Mouse (Mus musculus) MEL-GATA-1-ER (cell line): Measurements from ENCODE around the gene Eif4e3.

ENCODE experiments used
- DNase-seq: peaks from one replicate; pipeline ENCODE4 v3.0.0-alpha.2; 2012; ENCODE audit warnings: low read depth; ENCODE audit errors: extremely low read depth

Gene Eif4e3

GRCm38 (mm10) chr6:99666318-99667171, at the start of gene Eif4e3, which contains the start of gene Gm20696:
Gene Eif4e3 (minus strand): TSS chr6:99666771.
Gene Gm20696 (minus strand): TSS chr6:99666797.
- DNase-seq = no peak

DNA sequence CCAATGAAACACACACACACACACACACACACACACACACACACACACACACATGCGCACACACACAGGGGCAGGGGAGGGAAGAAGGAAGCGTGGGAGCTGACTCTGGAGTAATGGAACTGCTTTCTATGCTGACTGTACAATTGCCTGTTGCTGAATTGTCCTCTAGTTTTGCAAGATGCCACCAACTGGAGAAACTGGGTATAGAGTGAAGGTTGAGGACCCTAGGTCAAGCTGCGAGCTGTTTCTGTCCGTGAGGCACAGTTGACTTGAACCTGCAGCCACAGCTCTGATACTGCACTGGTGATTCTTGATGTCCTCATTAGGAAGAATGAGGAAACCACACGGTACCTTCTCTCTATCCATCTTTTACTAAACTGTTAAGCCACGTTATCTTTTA, 49.3 kb upstream of the Eif4e3 start:
- DNase-seq = no peak

- no peak for DNase-seq
Observed at GRCm38 (mm10) chr6:99715191-99715590, 48.6 kb upstream of the Eif4e3 start.

DNA sequence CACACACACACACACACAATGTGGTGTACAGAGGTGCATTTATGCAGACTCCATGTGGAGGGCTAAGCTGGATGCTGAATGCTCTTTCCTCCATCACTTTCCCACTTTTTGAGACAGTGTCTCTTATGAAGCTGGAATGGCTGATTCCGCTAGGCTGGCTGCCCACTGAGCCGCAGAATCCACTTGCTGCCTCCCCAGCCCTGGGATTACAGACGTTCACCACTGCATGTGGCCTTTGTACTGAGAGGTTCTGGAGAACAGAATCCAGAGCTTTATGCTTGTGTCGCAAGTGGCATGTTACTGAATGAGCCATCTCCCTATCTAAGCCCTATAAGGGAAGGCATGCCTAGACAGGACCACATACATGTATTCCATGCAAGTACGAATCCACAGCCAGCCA, 46.7 kb upstream of the Eif4e3 start:
- no peak for DNase-seq

DNA sequence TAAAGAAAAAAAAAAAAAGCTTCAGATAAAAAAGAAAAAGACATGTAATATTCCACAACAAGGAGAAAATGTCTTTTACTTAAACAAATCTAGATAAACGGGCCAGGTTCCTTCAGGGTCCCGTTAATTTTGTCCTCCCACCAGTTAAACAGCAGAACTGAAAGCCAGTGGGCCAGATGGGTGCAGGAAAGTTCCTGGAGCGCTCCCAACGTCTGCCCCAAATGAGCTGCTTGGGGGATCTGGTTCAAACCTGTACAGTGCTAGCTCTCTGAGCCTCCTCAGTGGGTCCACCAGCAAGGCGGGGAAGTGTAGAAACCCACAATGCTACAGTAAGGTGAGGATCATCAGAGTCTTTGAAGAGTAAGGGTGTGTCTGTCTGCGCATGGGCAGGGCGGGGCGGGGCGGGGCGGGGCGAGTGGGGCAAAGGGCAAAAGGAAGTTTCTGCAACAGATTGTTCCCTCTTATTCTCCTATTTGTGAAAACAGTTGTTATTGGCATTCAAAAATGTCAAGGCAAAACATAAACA, 45.1 kb upstream of the Eif4e3 start:
- DNase-seq = no peak

GRCm38 (mm10) chr6:99700484-99700883, 33.9 kb upstream of the Eif4e3 start:
- DNase-seq = no peak

DNA sequence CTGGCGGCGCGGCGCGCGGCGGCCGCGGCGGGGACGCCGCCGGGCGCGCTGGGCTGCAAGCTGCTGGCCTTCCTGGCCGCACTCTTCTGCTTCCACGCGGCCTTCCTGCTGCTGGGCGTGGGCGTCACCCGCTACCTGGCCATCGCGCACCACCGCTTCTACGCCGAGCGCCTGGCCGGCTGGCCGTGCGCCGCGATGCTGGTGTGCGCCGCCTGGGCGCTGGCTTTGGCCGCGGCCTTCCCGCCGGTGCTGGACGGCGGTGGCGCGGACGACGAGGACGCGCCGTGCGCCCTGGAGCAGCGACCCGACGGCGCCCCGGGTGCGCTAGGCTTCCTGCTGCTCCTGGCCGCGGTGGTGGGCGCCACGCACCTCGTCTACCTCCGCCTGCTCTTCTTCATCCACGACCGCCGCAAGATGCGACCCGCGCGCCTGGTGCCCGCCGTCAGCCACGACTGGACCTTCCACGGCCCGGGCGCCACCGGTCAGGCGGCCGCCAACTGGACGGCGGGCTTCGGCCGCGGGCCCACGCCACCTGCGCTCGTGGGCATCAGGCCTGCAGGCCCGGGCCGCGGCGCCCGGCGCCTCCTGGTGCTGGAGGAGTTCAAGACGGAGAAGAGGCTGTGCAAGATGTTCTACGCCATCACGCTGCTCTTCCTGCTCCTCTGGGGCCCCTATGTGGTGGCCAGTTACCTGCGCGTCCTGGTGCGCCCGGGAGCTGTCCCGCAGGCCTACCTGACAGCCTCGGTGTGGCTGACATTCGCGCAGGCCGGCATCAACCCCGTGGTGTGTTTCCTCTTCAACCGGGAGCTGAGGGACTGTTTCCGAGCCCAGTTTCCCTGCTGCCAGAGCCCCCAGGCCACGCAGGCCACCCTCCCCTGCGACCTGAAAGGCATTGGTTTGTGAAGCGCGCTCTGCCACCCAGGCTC, 26.6 kb upstream of the Eif4e3 start:
- no peak for DNase-seq

- no peak for DNase-seq
Observed at GRCm38 (mm10) chr6:99692206-99692915, 25.8 kb upstream of the Eif4e3 start, which contains the start of gene Gpr27. Gene Gpr27 (plus strand): TSS chr6:99692679.

DNA sequence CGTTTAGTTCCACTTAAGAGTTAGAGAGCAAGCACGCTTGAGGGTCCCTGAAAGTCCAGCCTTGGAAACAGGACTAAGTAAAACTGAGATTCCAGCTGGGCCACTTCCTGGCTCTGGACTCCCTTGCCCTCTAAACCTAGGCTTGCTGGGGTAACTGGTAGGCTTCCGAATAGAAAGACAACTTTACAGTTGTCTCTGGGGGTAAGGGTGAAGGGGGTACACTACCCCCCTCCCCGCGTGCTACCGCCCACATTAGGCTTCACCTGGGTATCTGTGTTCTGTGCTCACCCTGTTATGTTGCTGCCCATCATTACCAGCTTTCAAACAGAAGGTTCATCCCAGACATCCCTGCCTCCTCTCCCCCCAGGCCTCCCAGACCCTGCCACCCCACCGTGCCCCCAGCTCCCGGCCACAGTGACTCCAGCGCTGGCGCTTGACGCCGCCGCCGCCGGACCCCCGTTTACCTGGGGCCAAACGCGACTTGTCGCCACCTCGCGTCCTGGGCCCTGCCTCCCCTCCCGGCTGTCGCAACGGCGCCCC, 25.2 kb upstream of the Eif4e3 start:
- DNase-seq = no peak

DNA sequence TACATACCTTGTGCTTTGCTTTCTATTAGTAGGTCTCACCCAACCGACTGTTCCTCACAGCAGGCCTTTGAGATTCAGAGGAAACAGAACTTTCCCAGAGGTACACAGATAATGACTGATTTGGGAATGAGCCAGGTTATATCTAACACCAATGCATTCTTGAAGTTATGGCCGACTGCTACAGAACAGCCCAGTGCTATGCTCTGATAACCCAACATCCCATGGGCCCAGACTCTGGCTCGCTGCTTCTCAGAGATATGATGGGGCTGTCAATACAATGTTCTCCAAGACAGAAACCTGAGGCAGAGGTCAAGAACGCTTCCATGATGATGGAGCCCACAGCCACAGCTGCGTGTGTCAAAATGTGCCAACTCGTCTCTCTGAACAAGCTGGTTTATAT, 21.9 kb upstream of the Eif4e3 start:
- peak; percentile 43 for DNase-seq

DNA sequence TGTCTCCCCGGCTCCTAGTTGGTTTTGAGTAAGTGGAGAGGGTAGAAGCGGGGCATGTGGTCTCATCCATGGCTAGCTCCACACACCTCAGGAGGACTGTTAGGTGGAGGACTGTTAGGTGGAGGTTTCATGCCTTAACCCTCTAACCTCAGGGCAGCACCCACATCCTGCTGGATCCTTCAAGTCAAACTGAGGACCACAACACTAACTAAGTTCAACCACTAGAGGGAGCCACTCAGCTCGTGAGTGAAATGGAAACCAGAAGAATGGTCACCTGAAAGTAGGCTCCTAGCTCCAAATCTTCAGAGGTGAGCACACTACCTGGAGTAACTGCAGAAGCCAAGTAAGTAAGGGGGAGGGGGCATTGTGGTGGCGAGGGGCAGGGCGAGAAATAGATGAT, 18.3 kb upstream of the Eif4e3 start:
- DNase-seq = peak; percentile 41

DNA sequence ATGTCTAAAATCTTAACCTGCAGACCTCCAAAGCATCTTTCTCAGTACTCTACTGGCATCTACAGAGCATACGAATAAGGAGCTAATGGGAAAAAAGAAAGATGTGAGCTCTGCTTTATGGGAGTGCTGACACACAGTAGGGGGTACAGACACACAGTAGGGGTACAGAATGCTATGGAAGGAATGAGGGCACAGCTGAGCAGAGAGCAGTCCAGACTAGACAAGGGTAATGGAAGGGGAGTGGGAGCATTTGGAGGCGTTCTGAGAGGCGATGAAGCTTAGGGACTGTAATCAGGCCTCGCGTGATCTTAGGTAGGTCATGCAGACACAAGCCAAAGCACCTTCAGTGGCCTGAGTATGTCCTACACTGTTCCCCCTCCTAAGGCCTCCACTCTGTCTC, 17.4 kb upstream of the Eif4e3 start:
- no peak for DNase-seq

DNA sequence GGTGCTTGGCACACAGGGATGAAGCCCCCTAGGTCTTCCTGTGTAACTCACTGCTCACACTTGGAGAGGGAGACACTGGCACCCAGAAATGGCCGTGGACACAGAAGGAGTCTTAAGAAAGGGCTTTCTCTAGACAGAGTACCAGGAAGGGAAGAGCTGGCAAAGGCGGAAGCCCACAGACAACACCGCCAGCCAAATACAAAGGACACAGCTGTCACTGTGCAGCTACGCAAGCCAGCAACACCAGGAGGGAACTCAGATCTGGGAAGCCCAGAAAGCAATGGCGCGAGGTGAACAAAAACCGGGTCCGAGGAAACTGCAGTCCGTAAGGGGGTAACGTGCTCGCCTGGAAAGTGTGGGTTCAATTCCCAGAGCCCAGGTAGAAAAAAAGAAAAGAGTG, 11.5 kb upstream of the Eif4e3 start:
- DNase-seq = no peak

GRCm38 (mm10) chr6:99677325-99677724, 10.8 kb upstream of the Eif4e3 start:
- DNase-seq = no peak

DNA sequence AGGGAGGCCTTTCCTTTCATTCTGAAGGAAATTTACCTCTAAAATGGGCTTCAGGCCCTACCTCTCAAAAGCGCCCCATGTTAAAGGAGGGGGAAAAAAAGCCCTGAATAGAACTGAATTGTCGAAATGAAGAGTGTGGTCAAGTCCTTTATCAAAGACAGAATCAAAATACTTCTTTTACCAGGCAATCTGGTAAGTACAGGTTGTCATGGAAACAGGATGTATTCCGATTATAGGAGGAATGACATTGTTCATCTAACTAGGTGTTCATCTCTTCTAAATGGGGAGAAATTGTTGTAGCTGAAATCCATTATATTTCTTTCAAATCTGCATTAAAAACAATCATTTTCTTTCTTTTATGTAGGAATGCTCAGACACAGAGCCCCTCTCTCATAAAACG, 7.9 kb upstream of the Eif4e3 start:
- no peak for DNase-seq

DNA sequence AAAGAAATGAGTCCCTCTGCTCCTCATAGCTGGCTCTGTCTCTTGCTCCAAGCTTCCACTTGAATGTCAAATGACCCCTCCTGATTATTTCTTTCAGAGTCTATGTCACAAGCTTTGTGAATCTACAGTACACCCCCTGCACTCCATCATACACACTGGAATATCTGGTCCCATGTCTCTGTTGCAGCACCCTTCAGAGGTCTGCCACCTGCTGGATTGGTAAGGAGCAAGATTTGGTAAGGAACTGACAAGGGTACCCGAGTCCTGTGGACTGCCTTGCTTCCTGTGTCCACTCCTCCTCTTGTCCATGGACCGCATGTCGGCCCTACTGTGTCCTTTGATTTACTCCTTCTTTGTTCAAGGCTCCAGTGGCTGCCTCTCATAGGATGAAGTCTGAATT, 5.2 kb upstream of the Eif4e3 start:
- no peak for DNase-seq

GRCm38 (mm10) chr6:99670481-99671119, 4.0 kb upstream of the Eif4e3 start:
- DNase-seq = peak; percentile 44

DNA sequence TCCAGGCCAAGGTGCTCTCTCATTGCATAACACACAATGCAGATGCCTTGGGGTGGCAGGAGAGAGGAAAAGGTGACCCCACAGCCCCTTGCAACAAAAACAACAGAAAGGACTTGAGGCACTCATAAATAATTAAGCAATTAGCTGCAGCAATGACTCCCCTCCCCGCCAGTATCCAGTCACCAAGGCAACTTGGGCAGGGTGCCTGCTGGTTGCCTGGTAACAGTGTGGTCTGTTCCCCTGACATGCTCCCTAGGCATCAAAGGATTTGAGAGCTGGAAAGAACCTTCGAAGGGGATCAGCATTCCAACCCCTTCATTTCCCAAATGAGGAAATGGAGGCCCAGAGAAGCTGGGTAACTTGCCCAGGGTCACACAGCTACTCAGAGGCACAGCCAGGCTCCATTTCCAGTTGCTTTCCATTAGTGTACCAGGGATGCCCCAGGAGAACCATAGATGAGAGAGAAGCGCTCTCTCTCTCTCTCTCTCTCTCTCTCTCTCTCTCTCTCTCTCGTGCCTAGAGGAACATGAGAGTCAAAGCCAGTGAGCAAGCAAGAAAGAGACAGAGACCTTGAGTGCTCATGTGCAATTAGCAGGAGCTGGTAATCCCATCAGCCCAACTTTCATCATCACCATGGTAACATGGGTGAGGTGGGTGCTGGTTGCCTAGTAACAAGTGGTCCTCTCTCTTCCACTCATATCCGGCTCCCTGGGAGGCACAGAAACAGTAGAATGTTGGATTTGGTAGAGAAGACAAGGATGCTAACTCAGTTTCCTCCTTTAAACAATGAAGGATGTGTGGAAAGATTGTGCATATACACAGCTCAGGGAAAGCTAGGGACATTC, 3.1 kb upstream of the Eif4e3 start:
- DNase-seq = no peak

DNA sequence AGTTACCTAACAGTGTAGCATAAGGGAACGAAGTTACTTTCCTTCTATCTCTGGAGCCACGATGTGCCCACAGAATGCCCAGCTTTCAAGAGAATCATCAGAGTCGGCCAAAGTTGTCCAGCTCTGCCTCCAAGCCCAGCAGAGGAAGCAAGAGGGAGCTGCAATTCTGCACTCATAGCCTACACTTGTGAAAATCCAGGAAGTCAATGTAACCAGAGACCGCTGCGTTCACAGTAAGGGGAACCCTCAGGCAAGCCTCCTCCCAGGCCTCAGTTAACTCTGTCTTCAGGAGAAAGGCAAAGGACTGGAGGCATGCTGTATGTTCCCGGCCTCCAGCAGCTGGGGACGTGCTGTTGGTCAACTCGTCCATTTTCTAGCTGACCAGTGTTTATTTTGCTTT, 719 bp upstream of the Eif4e3 start:
- DNase-seq = no peak
